Mouse (Mus musculus) cortical plate, adult 2 months (tissue): ENCODE data around the gene Vstm4.

Source experiments
- CTCF ChIP-seq: fragments of 200-500 bp; IDR thresholded peaks from 2 replicates; pipeline ENCODE4 v1.5.1; 2011; ENCODE audit warnings: mild to moderate bottlenecking, control low read depth, low read length; ENCODE audit not compliant: insufficient read depth; ENCODE audit errors: extremely low read depth
- POLR2A ChIP-seq: fragments of 200-500 bp; IDR thresholded peaks from 2 replicates; pipeline ENCODE4 v1.6.1; 2011; ENCODE audit warnings: mild to moderate bottlenecking, low read length, control low read depth; ENCODE audit not compliant: insufficient read depth; ENCODE audit errors: extremely low read depth

DNA sequence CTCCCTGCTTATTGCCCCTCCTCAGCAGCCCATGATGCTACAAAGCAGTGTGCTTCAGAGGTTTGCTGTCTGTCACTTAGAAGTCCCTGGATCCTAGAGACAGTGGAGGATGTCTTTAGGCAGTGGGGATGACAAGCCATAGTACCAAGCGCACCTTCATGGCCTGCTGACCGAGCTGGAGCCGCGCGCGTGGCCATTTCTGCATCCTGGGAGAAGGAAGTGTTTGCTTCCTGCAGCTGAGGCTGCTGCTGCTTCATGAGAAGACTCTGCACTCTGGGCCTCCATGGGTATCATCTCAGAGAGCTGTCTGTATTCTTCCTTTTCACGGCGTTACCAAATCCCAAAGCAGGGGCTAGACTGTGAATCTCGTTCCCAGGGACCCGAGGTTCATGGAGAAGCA is 1.8 kb downstream of the Vstm4 start:
- TF ChIP-seq CTCF (no peak), POLR2A (no peak)
